Mouse (Mus musculus) lung, postnatal 0 days (tissue): ENCODE results near the gene Diras2. TPM values are rescaled to one million over a fixed set of nuclear protein-coding genes. Genes with fewer than 3 reads are reported as not detected.

ENCODE experiments used
- ATAC-seq: fragments of 200-750 bp; cut with Nextera tagmentation; 2 replicates; pipeline ENCODE4 v1.8.0; 2017; ENCODE audit warnings: moderate library complexity
- DNase-seq: peaks from one replicate; pipeline ENCODE4 v3.0.0-alpha.2; 2016; ENCODE audit warnings: low spot score
- H3K27ac ChIP-seq: fragments of 300-500 bp; sonication (generic); 2 replicates; pipeline ENCODE4 v1.5.1; 2014; ENCODE audit warnings: antibody characterized with exemption, mild to moderate bottlenecking, low read length, mixed read lengths
- H3K27me3 ChIP-seq: fragments of 300-500 bp; sonication (generic); replicated peaks from 2 replicates; pipeline ENCODE4 v1.6.1; 2014; ENCODE audit warnings: low read length, mixed read lengths; ENCODE audit not compliant: insufficient read depth
- H3K36me3 ChIP-seq: fragments of 300-500 bp; sonication (generic); 2 replicates; pipeline ENCODE4 v1.6.1; 2014; ENCODE audit warnings: low read length, mixed read lengths; ENCODE audit not compliant: insufficient read depth
- H3K4me1 ChIP-seq: fragments of 300-500 bp; sonication (generic); 2 replicates; pipeline ENCODE4 v1.6.1; 2014; ENCODE audit warnings: antibody characterized with exemption, low read depth, low read length, mixed read lengths; ENCODE audit not compliant: insufficient read depth
- H3K4me2 ChIP-seq: fragments of 300-500 bp; sonication (generic); replicated peaks from 2 replicates; pipeline ENCODE4 v1.6.1; 2014; ENCODE audit warnings: low read depth, mild to moderate bottlenecking, low read length, moderate library complexity, mixed read lengths
- H3K4me3 ChIP-seq: fragments of 300-500 bp; sonication (generic); 2 replicates; pipeline ENCODE4 v1.5.1; 2014; ENCODE audit warnings: low read depth, low read length
- H3K9ac ChIP-seq: fragments of 300-500 bp; sonication (generic); replicated peaks from 2 replicates; pipeline ENCODE4 v1.6.1; 2014; ENCODE audit warnings: low read depth, mild to moderate bottlenecking
- H3K9me3 ChIP-seq: fragments of 300-500 bp; sonication (generic); 2 replicates; pipeline ENCODE4 v1.6.1; 2016; ENCODE audit warnings: low read length, mixed read lengths
- CTCF ChIP-seq: IDR thresholded peaks from 2 replicates; pipeline ENCODE4 v1.5.1; 2016; ENCODE audit warnings: antibody characterized with exemption, mild to moderate bottlenecking
- EP300 ChIP-seq: IDR thresholded peaks from 2 replicates; pipeline ENCODE4 v1.6.1; 2016; ENCODE audit warnings: antibody characterized with exemption, mild to moderate bottlenecking, control low read depth
- WGBS: fragments of 180-500 bp; shearing (Covaris S2); extraction: QIAGEN DNeasy Blood & Tissue Kit; methylation state at CpG from one replicate; pipeline ENCODE4 v1.1.7; 2014; 5-methylcytosine and 5-hydroxymethylcytosine counted together
- polyA plus RNA-seq: library from polyadenylated mRNA; unstranded; fragments of >200 nt; fragmentation: Nextera tagmentation; extraction: Ambion mirVana; gene quantifications from 2 replicates; pipeline ENCODE4 v1.2.1, GENCODE M21; 2015

Gene Diras2
- polyA plus RNA-seq = 0.31 TPM in 2 replicates

DNA sequence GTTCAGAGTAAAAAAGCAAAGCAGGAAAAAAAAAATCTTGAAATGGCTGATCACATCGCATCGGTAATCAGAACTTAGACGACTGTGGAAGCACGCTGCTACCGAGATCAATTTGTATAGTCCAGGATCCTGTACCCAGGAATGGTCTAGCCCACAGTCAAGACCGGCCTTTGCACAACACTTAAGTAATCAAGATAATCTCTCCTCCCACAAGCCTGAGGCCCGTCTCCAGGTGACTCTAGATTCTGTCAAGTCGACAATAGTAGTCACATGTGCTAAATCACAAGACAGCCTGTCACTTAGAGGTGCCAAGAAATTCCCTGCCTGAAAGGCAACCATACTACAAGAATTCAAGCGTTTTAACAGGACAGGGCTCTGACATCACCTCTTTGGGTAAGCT, at the start of gene Diras2:
Diras2 (minus strand) TSS at position 159 of the 400 bp plus-strand sequence.
- no peak within 1 kb of the TSS for H3K9ac ChIP-seq
- WGBS = 35% methylated on average over 9 of the region's 9 CpGs
- DNase-seq = no peak

GRCm38 (mm10) chr13:52578776-52579175, 47.7 kb upstream of the Diras2 start:
- no peaks in the 10 kb centered on the region for H3K9me3 ChIP-seq
- H3K27ac ChIP-seq = no peak overlapping the region
- ATAC-seq (no peak), DNase-seq (no peak)
- TF ChIP-seq EP300 (no peak), CTCF (no peak)
- WGBS = 62% methylated on average over 2 of the region's 2 CpGs
- no peak overlapping the region for H3K4me2 ChIP-seq
- H3K36me3 ChIP-seq = no peaks in the 10 kb centered on the region
- no peak overlapping the region for H3K9ac ChIP-seq
- no peaks in the 10 kb centered on the region for H3K4me1 ChIP-seq
- no peak overlapping the region for H3K4me3 ChIP-seq
- no peaks in the 10 kb centered on the region for H3K27me3 ChIP-seq

More for the DNA sequence above, at the start of gene Diras2:
- ATAC-seq = no peak
- Histone ChIP-seq H3K4me3 (peak within 1 kb of the TSS; percentile 23; the same call in 1 of the 2 replicates), H3K36me3 (no peaks in the 10 kb centered on the region), H3K27ac (no peak within 1 kb of the TSS), H3K9me3 (no peaks in the 10 kb centered on the region), H3K4me2 (peak within 1 kb of the TSS; percentile 47), H3K27me3 (0 out of 2 replicates have a peak, but pooled peaks cover 7% of the 10 kb centered on the region), H3K4me1 (no peaks in the 10 kb centered on the region)
- TF ChIP-seq EP300 = no peak
- no peak for TF ChIP-seq CTCF

- DNase-seq (no peak), ATAC-seq (no peak)
- TF ChIP-seq EP300 (no peak), CTCF (no peak)
- Histone ChIP-seq H3K27ac (no peak overlapping the region), H3K4me1 (no peaks in the 10 kb centered on the region), H3K9me3 (no peaks in the 10 kb centered on the region), H3K4me2 (no peak overlapping the region), H3K9ac (no peak overlapping the region), H3K27me3 (no peaks in the 10 kb centered on the region), H3K4me3 (no peak overlapping the region), H3K36me3 (no peaks in the 10 kb centered on the region)
- 19% methylated on average over 4 of the region's 4 CpGs for WGBS
Observed at GRCm38 (mm10) chr13:52577939-52578338, 46.9 kb upstream of the Diras2 start.

GRCm38 (mm10) chr13:52577326-52577920, 46.3 kb upstream of the Diras2 start:
- Histone ChIP-seq H3K4me2 (no peak overlapping the region), H3K27me3 (no peaks in the 10 kb centered on the region), H3K27ac (no peak overlapping the region), H3K4me3 (no peak overlapping the region), H3K4me1 (no peaks in the 10 kb centered on the region), H3K36me3 (no peaks in the 10 kb centered on the region), H3K9me3 (no peaks in the 10 kb centered on the region), H3K9ac (no peak overlapping the region)
- ATAC-seq = no peak
- 35% methylated on average over 3 of the region's 3 CpGs for WGBS
- DNase-seq = no peak
- TF ChIP-seq EP300 (no peak), CTCF (no peak)

- Histone ChIP-seq H3K9ac (no peak overlapping the region), H3K4me3 (no peak overlapping the region), H3K4me1 (no peaks in the 10 kb centered on the region), H3K27ac (no peak overlapping the region), H3K4me2 (no peak overlapping the region), H3K27me3 (no peaks in the 10 kb centered on the region), H3K9me3 (no peaks in the 10 kb centered on the region), H3K36me3 (no peaks in the 10 kb centered on the region)
- no peak for ATAC-seq
- WGBS = 15% methylated on average over 10 of the region's 10 CpGs
- DNase-seq = no peak
- no peak for TF ChIP-seq CTCF
- no peak for TF ChIP-seq EP300
Observed at GRCm38 (mm10) chr13:52576841-52577240, 45.8 kb upstream of the Diras2 start.

DNA sequence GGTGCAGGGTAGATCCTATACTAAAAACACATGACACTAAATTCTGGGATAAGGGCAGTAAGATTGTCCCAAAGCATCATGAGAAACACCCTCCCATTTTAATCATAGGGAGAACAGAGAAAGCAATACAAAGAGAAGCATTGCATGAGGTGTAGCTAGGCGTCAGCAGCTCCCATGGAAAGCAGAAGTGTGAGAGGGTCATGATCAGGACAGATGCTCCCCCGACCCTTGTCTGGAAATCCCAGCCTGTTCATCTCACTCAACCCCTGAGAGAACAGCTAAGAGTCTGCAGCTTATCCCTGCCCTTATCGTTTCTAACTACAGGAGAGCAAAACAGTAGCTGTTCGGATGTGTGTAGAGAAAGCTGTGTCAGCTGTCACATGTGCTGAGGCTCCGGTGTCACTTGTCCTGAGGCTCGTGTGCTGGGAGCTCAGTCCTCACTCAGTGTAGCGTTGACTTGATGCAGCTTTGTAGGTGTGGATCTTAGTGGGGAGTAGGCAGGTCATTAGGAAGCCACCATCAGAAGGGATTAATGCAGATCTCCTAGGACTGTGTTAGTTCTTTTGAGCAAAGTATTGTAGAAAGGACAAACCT, 45.0 kb upstream of the Diras2 start:
- Histone ChIP-seq H3K27ac (no peak overlapping the region), H3K9me3 (no peaks in the 10 kb centered on the region), H3K4me2 (no peak overlapping the region), H3K4me3 (no peak overlapping the region), H3K4me1 (no peaks in the 10 kb centered on the region), H3K27me3 (no peaks in the 10 kb centered on the region), H3K9ac (no peak overlapping the region), H3K36me3 (no peaks in the 10 kb centered on the region)
- no peak for DNase-seq
- ATAC-seq = no peak
- TF ChIP-seq EP300 (no peak), CTCF (no peak)
- WGBS = 52% methylated on average over 7 of the region's 7 CpGs
